Mouse (Mus musculus): ENCODE measurements at regions not wholly inside any gene's neighbourhood (a gene's known extent, or its start where the extent isn't known, plus 50 kb on each side); places are given as distances from the start of the nearest gene placed in this dataset.

- TF ChIP-seq POLR2A (IDR thresholded peaks at IDR 0.05; ENCODE audit: borderline replicate concordance, insufficient read depth, low read length): no peak
- TF ChIP-seq CTCF (IDR thresholded peaks at IDR 0.05; ENCODE audit: borderline replicate concordance, insufficient read depth, low read depth, low read length): no peak
Observed at GRCm38 (mm10) chr9:34202942-34203551, 282.6 kb upstream of the Kirrel3 start.

Data from cerebellum, adult 2 months (tissue).